Mouse (Mus musculus) cerebellum, postnatal 36 days (tissue): ENCODE data around the gene Slc39a9.

Experiments
- DNase-seq, 2 experiments: peaks; one replicate each; pipeline ENCODE4 v3.0.0; 2021 to 2022; ENCODE audit warnings: mixed read lengths in 2 of 2

Slc39a9 gene

GRCm38 (mm10) chr12:80643693-80644505 is at the start of gene Slc39a9, which contains the start of gene Erh:
Gene Slc39a9 (plus strand): TSS chr12:80643883.
Gene Erh (minus strand): TSS chr12:80644341.
- peak; percentile 93 to 95 for DNase-seq

- no peak for DNase-seq
These were observed 49.5 kb upstream of the Slc39a9 start for GRCm38 (mm10) chr12:80594141-80594540.

DNA sequence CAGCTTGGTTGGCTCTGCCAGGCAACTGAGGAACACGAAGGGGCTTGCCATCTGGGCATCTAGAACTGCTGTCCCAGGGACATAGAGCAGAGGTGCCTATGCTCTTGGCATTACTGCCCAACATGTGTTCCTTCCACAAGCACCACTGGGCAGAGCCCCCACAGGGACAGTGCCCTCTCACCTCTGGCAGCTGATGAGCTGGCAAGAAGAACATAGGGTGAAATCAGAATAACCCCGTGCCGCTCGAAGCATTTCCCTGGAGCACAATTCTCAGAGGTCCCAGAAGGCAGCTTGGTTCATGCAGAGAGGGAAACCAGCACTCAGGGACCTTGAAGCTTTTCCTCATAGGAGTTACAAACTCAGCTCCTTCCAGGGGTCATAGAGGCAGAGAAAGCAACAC is 48.9 kb upstream of the Slc39a9 start:
- no peak for DNase-seq

DNA sequence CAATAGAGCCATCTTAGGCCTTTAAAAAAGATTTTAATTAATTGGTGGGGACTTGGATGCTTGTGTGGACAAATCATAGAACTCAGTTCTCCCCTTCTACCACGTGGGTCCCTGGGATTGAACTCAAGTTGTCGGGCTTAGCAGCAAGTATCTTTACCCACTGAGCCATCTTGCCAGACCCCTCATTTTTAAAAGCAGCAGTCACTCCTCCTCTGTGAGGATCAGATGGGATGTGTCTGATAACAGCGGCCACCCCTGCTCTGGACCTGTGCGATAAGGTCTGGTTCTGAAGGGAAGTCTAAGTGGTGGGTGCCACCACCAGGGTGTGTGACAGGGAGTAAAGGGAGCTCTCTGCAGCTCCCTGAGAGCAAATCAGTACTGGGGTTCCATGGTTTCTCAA is 48.1 kb upstream of the Slc39a9 start:
- no peak for DNase-seq

GRCm38 (mm10) chr12:80595968-80596367 is 47.7 kb upstream of the Slc39a9 start:
- no peak for DNase-seq

DNA sequence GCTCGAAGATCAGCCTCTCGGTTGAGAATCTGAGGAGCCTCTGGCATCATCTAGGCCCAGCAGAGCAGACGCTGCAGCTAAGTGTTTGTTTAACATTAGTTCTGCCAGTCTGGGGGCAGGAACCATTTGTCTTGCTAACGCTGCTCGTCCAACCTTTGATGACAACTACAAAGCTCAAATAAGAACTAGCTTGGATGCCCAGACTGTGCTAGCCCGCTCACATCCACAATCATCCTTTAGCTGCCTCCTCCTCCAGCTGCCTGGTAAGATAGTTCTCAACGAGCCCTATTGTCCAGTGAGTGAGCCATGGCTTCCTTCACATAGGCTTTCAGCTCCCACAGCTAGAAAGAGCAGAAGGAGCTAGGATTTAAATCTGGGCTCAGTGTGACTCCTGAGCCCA is 45.4 kb upstream of the Slc39a9 start:
- no peak for DNase-seq

- DNase-seq = peak; percentile 17 to 42
These were observed 44.9 kb upstream of the Slc39a9 start for GRCm38 (mm10) chr12:80598756-80599155.

DNA sequence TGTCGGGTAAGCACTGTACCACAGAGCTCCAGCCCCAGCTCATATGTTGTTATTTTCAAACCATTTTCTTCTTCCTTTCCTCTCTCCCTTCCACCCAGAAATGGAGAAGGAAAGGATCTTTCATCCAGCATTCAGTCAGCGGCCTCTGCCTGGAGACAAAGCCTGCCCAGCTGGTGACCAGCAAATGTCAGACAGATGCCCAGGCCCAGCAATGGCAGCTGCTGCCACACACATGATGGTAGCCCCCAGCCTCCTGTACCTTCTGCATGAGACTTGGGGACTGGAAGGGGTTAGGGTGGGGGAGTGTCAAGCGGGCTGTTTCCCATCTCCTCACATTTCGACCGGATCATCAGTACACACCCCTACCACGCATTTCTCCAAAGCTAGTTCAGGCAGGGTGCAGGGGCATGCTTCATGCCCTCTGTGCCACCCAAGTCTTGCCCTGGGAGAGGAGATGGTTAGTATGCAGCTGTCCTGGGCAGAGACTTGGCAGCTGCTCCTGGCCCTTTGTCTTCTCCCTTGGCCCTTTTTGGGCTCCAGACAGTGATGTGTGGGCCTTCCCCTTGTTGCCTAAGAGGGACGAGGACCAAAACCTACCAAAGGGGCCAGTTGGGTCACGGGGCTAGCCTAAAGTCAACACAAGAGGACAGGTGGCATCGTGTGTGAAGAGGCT is 42.0 kb upstream of the Slc39a9 start:
- no peak for DNase-seq

DNA sequence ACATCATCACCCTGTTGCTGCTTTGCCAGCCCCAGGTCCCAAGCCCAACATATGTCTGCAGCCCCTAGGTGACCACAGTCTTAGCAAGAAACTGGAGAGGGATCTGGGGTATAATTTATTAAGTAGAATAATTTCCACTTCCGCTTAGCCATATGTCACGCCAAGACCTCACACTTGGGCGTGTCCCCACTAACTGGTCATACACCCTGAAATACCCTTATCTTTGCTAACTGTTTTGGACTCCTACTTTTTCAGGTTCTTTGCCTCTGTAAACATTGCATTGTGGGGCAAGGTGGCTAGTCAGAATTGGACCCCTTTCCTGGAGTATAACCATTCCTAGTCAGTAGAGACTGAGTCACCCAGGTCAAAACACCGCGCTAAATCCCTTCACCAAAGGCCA is 41.3 kb upstream of the Slc39a9 start:
- no peak for DNase-seq

GRCm38 (mm10) chr12:80603566-80603965 is 40.1 kb upstream of the Slc39a9 start:
- no peak for DNase-seq

GRCm38 (mm10) chr12:80604218-80604617 is 39.5 kb upstream of the Slc39a9 start:
- DNase-seq = no peak

- no peak for DNase-seq
These were observed 35.1 kb upstream of the Slc39a9 start for GRCm38 (mm10) chr12:80608576-80608975.

DNA sequence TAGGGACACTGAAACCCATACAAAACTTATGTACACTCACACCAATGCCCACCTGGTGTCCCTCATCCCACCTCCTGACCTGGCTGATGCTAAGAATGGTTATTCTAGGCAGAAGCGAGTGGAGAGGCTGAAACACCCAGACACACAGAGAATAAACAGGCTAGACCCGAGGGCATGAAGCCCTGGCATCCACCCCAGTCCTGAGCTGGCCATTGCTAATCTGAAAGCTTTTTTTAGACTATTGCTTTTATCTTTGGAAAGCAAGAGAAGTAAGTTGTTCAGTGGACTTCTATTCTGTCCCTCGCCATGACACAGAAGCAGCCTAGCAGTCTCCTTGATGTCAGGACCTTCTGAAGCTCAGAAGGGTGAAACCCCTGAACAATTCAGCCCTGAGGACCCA is 33.8 kb upstream of the Slc39a9 start:
- no peak for DNase-seq

- no peak for DNase-seq
These were observed 31.4 kb upstream of the Slc39a9 start for GRCm38 (mm10) chr12:80612113-80612791.

DNA sequence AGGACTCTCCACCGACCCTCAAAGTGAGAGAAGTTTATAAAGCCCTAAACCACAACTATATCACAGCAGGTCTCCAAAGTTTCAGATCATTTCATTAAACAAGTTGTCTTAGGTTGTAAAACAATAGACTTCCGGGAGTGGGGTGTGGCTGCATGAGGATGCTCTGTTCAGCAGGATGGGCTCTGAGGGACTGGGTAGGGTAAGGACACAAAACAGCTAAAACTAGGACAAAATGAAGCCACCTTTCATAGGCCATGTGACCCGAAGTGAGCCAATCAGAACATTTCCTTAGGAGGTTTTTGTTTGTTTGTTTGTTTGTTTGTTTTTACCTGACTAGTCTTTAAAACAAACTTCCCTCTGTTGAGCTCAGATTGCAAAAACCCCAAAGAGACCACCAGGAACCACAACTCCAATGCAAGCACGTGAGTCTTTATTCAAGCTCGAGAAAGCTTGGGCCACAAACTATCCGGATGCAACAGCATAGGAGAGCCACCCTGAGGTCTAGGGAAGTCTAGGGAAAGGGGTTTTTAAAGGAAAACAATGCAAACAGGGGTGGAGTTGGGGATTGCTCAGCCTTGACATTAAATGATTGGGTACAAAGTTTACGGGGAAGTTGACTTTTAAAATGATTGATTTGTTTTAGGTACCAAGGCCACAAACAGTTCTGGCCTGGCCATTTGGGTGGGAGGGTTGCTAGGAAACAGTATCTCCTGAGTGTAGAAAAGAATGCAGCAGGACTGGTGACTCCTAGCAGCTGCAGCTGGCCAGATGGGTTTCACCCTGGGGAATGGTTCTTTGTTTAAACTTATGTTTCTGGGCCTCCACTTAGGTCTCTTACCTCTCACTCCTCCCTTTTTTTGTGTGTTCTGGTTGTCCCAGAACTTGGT is 28.1 kb upstream of the Slc39a9 start:
- no peak for DNase-seq

DNA sequence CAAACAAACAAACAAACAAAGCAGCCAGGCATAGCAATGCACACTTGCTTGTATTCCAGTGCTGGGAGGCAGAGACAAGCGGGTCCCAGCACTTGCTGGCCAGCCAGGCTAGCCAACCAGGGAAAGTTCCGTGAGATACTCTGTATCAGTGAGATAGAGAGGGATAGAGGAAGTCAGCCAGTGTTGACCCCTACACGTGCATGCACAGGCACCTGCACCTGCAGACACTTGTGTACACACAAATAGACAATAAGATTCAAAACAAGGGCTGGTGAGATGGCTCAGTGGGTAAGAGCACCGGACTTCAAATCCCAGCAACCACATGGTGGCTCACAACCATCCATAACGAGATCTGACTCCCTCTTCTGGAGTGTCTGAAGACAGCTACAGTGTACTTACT is 23.2 kb upstream of the Slc39a9 start:
- DNase-seq = no peak

GRCm38 (mm10) chr12:80631790-80632189 is 11.9 kb upstream of the Slc39a9 start:
- DNase-seq = no peak

DNA sequence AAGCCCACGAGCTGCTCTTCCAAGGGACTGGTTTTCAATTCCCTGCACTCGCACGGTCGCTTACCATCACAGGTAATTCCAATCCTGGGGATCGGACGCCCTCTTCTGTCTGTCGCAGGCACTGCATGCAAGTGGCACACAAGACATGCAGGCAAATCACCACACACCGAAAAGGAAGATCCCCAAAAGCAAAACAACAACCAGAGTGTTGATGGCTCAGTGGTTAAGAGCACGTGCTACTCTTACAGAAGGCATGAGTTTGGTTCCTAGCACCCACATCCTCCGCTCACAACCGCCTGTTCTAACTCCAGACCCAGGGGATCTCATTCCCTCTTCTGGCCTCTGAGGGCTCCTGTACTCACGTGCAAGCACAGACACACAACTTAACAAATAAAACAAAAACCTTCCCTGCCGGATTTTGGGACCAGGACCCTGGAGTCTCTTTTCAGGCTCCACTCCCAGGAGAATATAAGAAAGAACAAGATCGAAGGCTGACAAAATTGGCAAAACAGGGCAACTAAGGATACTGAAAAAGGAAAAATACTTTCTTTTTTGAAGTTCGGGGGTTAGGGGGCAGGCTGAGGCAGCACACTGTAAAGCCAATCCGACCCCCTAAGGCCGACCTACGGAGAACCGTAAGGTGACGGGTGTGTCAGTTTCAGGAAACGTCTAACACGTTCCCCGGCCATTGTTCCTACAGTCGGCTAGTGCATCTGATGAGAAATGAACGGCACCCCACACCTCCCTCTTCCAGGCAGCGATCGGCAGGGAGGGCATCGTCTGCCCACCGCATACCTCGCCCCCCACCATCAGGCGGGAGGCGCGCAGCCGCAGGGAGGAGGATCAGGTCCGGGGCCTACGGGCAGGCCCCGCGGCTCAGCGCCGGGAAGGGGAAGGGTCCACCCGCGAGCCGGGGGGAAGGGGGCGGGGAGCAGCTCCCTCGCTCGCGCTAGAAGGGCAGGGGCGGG is 674 bp upstream of the Slc39a9 start:
- peak; percentile 38 to 44 for DNase-seq

- DNase-seq = no peak
These were observed 804 bp downstream of the Slc39a9 start for GRCm38 (mm10) chr12:80644506-80644868.

DNA sequence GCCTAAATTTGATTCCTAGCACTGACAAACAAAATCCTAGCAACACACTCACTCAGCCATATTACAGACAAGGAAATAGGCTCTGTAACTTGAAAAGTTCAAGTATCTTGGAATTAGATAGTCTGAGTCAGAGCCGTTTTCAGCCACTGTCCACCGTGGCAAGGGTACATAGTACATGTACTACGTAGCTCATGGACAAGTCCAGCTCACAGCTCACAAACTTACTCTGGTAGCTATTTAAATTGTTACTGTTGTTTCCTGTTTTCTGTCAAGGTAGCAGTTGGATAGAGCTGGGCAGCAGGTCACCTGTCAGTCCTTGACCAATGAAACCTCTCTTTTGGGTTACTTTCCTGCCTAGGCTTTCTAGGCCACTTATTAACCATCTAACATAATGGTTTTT is 2.7 kb downstream of the Slc39a9 start:
- DNase-seq = no peak

DNA sequence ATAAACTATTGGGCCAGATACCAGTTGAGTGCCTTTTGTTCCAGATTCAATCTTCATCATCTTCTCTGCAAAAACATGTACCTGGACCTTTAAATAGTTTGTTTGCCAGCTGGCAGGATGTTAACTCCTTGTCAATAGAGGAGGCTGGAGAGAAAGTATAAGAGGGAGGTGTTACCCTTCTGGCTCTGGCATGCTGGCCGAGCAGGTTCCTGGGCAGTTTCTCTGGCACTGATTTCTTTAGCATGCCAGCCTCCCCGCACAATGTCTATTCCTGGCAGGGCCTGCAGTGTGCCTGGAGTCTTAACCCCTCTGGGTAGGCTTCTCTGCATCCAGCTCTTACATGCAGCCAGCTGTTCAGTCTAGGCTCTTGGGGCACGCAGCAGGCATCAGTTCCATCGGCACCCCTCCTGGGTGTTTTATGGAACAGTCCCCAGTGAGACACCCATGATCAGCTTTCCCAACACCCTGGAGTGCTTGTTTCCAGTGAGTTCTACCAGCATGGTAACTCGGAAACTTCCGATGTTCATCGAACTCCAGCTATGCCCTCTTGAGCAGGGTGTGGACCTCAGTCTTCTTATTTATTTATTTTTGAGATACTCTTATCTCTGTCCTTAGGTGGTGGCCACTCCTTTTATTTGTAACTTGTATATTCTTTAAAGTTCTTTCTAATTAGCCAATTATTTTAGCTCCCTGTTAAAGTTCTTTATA is 10.4 kb downstream of the Slc39a9 start:
- peak; percentile 17 to 20 for DNase-seq
